Mouse (Mus musculus): ENCODE measurements around the gene Sema4d.

- TF ChIP-seq CTCF (IDR thresholded peaks at IDR 0.05; ENCODE audit: borderline replicate concordance, extremely low read depth, insufficient read depth, insufficient read length) = peak; percentile 70
- no peak for TF ChIP-seq POLR2A (IDR thresholded peaks at IDR 0.05; ENCODE audit: borderline replicate concordance, extremely low read depth, insufficient read depth, insufficient read length, poor library complexity, severe bottlenecking)
These were observed 37.4 kb upstream of the Sema4d start for GRCm38 (mm10) chr13:51830744-51831450.
